Mouse (Mus musculus): ENCODE results near the gene Apoa2.

GRCm38 (mm10) chr1:171248386-171249226 is 23.8 kb downstream of the Apoa2 start:
- no peak for TF ChIP-seq EP300 (IDR thresholded peaks at IDR 0.05; ENCODE audit: low read depth)
- no peak for TF ChIP-seq CTCF (IDR thresholded peaks at IDR 0.05; ENCODE audit: low read depth)
